Mouse (Mus musculus) T-helper 1 cell (primary cell): ENCODE measurements around the gene Mrpl55.

Source experiments
- in situ Hi-C: fragments of 300-600 bp; cut with MboI, MseI; formaldehyde crosslinking; loops from one replicate; pipeline ENCODE4 v1.15.1; 2025; ENCODE audit warnings: high pct_unique_total_duplicates

The Mrpl55 gene

GRCm38 (mm10) chr11:59191231-59192058 is 10.8 kb upstream of the Mrpl55 start:
- in situ Hi-C loops = no loop called here

- in situ Hi-C loops = no loop called here
Measured at GRCm38 (mm10) chr11:59192059-59192386, 10.3 kb upstream of the Mrpl55 start, which contains the start of gene Guk1. TSS of gene Guk1 (minus strand) at chr11:59192212.

GRCm38 (mm10) chr11:59196230-59196629 is 6.1 kb upstream of the Mrpl55 start:
- in situ Hi-C loops = no loop called here

- in situ Hi-C loops = no loop called here
Measured at GRCm38 (mm10) chr11:59201216-59202002, 877 bp upstream of the Mrpl55 start.

- in situ Hi-C loops = no loop called here
Measured at GRCm38 (mm10) chr11:59208153-59208831, 6.0 kb downstream of the Mrpl55 start, which contains the start of gene 2310033P09Rik. TSS of gene 2310033P09Rik (plus strand) at chr11:59208321.

- in situ Hi-C loops = no loop called here
Measured at GRCm38 (mm10) chr11:59209003-59209441, 6.7 kb downstream of the Mrpl55 start.

GRCm38 (mm10) chr11:59209580-59209979 is 7.3 kb downstream of the Mrpl55 start:
- in situ Hi-C loops = no loop called here

- in situ Hi-C loops = loop anchor here (10.0 kb wide), 1 partner anchor 1245 kb away; no protein-coding TSS in a partner anchor
Measured at GRCm38 (mm10) chr11:59210020-59210419, 7.7 kb downstream of the Mrpl55 start.

GRCm38 (mm10) chr11:59211561-59211960 is 9.3 kb downstream of the Mrpl55 start:
- in situ Hi-C loops = loop anchor here (10.0 kb wide), 1 partner anchor 1247 kb away; no protein-coding TSS in a partner anchor

- in situ Hi-C loops = loop anchor here (10.0 kb wide), 1 partner anchor 1248 kb away; no protein-coding TSS in a partner anchor
Measured at GRCm38 (mm10) chr11:59212320-59212719, 10.0 kb downstream of the Mrpl55 start.

GRCm38 (mm10) chr11:59212892-59213494 is 10.7 kb downstream of the Mrpl55 start:
- in situ Hi-C loops = loop anchor here (10.0 kb wide), 1 partner anchor 1248 kb away; no protein-coding TSS in a partner anchor

- in situ Hi-C loops = loop anchor here (10.0 kb wide), 1 partner anchor 1252 kb away; no protein-coding TSS in a partner anchor
Measured at GRCm38 (mm10) chr11:59216955-59217354, 14.7 kb downstream of the Mrpl55 start.

- in situ Hi-C loops = loop anchor here (10.0 kb wide), 1 partner anchor 1254 kb away; no protein-coding TSS in a partner anchor
Measured at GRCm38 (mm10) chr11:59218389-59218998, 16.2 kb downstream of the Mrpl55 start.

- in situ Hi-C loops = loop anchor here (10.0 kb wide), 1 partner anchor 1254 kb away; no protein-coding TSS in a partner anchor
Measured at GRCm38 (mm10) chr11:59219064-59219463, 16.8 kb downstream of the Mrpl55 start.

GRCm38 (mm10) chr11:59221604-59222003 is 19.3 kb downstream of the Mrpl55 start:
- in situ Hi-C loops = no loop called here

GRCm38 (mm10) chr11:59222306-59222705 is 20.0 kb downstream of the Mrpl55 start:
- in situ Hi-C loops = no loop called here

GRCm38 (mm10) chr11:59224025-59224424 is 21.7 kb downstream of the Mrpl55 start:
- in situ Hi-C loops = no loop called here

GRCm38 (mm10) chr11:59224470-59224869 is 22.2 kb downstream of the Mrpl55 start:
- in situ Hi-C loops = no loop called here

GRCm38 (mm10) chr11:59225167-59225566 is 22.9 kb downstream of the Mrpl55 start:
- in situ Hi-C loops = no loop called here

- in situ Hi-C loops = no loop called here
Measured at GRCm38 (mm10) chr11:59226251-59226650, 24.0 kb downstream of the Mrpl55 start.
